Mouse (Mus musculus): Measurements from ENCODE around the gene Cdkn3.

DNA sequence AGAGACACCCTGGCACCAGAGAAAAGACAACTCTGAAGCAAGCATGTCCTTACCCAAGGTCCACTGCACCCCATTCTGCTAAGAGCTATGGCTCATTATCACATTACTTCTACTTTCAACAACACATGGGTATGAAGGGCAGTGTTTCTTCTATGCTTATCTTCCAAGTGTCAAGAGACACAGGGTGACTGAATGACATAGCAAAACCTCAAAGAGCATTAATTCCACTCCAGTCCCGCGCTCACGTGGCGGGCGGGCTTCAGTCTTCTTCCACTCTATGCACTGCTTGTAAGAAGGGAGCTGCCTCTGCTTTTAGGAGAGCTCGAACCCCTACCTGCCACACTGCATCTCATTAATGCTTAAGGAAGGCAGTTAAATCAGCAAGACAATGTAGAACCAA, 55.3 kb downstream of the Cdkn3 start:
- TF ChIP-seq EP300 (IDR thresholded peaks at IDR 0.05; ENCODE audit: insufficient read depth, low read depth, low read length) (no peak), CTCF (IDR thresholded peaks at IDR 0.05) (no peak)
